Mouse (Mus musculus) testis, adult 2 months (tissue): ENCODE data around the gene Rfng.

Source experiments
- CTCF ChIP-seq: fragments of 200-500 bp; IDR thresholded peaks from 2 replicates; pipeline ENCODE4 v1.5.1; 2012; ENCODE audit warnings: low read depth, mild to moderate bottlenecking, inconsistent platforms, low read length, moderate library complexity; ENCODE audit not compliant: control insufficient read depth, insufficient read depth, insufficient replicate concordance
- POLR2A ChIP-seq: fragments of 200-500 bp; IDR thresholded peaks from 2 replicates; pipeline ENCODE4 v1.6.1; 2012; ENCODE audit warnings: low read depth, mild to moderate bottlenecking, inconsistent platforms, low read length, moderate library complexity; ENCODE audit not compliant: control insufficient read depth

DNA sequence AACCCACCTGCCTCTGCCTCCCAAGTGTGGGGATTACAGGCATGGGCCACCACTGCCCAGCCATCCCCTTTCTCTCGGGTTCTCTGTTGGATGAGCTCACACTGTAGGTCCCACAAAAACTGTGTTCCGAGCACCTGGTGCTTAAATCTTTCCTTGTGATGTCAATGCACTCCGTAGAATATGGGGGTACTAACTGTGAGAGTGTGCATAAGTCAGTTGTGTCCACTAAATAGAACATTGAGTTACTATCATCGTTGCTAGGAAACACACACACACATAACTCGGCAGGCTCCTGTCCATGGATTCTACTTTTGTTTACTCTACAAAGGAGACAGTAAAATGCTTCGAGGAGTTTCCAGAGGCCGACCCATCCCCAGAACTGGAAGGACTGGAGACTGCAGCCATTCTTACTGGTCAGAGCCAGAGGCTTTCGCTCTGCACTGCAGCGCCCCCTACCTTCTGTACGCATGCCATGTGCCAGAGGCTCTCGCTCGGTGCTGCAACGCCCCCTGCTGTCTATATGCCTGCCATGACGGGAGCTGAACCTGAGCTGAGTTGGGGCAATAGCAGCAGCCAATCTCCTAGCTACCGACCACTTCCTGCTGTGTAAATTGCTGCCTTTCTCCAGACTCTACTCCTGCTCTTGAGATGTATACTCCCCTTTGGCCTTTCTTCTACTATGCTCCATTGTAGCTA lies 8.1 kb downstream of the Rfng start:
- TF ChIP-seq CTCF (peak; percentile 100), POLR2A (no peak)
